Mouse (Mus musculus) liver, adult (tissue): ENCODE data around the gene Cldn14.

Experiments used
- GATA4 ChIP-seq: IDR thresholded peaks from 2 replicates; pipeline ENCODE4 v1.6.1; 2014; ENCODE audit warnings: mild to moderate bottlenecking, low read length; ENCODE audit not compliant: insufficient replicate concordance

The Cldn14 gene

GRCm38 (mm10) chr16:93935009-93935408, 73.6 kb downstream of the Cldn14 start:
- TF ChIP-seq GATA4, result no peak

DNA sequence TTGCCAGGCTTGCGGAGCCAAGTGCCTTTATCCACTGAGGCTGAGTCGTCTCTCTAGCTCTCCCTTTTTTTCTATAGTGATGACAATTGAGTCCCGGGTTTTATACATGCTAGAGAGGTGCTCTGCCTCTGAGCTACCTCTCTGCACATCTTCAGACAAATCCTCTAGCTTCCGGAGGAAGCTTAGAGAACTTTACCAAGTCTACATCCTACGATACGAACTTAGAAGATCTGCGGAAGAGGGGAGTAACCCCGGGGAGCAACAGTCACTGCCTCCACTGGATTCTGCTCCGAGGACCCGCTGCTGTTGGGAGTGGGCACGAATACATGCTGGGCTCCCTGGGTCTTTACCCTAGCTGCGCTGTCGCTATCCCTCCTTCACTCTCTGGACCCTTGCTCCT, 74.0 kb downstream of the Cldn14 start:
- no peak for TF ChIP-seq GATA4

DNA sequence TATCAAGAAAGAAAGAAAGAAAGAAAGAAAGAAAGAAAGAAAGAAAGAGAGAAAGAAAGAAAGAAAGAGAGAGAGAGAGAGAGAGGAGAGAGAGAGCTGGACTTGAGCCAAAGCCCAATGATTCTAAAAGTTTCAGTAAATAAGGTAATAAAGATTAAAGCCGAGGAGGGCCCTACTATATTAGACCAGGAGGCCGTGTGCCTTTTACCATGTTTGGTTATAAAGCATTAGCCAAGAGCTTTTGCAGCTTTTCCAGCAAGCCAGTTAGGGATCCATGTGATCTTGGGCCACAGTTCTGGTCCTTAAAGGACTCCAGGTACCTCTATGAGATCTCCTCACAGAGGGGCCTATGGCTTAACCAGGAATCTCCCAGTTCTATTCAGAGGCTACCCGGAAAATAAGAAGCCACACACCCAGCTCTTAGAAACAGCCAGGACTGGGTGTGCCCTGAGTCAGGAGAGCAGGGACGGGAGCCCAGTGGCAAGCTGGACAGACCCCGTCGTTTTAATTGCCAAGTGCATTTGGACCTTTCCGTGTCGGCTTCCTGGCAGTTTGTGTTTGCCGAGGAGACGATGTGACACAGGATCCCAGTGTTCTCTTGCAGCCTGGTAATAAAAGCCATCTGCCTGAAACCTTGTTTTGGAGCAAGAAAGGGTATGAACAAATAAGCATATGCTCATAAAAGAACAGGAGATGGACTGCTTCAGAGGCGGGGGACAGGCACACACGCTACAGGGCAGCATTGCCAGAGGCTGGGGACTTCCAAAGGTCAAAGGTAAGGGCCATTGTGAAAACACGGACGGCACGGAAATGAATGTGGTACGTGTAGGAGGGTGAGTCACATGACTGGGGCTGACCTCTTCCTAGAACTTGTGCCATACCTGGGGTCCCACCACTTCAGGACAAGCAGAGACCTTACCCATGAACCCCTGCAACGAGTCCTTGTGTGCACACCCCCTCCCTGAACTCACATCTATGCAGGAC, 76.2 kb downstream of the Cldn14 start:
- TF ChIP-seq GATA4, result no peak

DNA sequence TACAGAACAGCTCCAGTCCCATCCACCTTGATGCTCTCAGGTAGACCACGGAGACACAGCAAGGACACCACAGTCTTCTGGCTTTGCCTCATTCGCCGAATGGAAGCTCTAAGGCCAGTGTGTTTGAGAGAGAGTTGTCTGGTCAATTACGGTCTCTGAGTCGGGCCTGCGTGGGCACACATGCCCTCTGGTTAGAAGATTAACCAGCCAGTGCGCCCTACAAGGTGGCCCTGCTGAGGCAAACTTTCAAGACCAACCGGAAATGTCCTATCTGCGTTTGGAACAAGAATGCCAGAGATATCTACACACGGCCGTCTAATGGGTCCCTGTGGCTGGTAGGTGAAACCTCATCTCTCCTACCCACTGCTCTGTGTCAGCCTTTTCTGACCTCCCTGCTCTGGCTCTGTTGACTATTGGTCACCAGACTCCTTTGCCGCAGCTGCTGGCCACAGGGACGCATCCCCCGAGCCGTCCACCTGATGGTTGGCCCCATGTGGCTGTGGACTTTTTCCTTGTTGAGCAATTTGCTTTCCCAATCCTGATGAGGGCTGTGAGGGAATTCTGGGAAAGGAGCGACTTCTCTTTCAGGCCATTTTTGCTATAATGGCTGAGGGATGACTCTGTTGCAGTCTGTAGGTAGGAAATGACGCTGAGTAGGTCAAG, 79.1 kb downstream of the Cldn14 start:
- peak; percentile 6; the same call in 1 of the 2 replicates for TF ChIP-seq GATA4

GRCm38 (mm10) chr16:93925684-93926247, 82.9 kb downstream of the Cldn14 start:
- no peak for TF ChIP-seq GATA4

DNA sequence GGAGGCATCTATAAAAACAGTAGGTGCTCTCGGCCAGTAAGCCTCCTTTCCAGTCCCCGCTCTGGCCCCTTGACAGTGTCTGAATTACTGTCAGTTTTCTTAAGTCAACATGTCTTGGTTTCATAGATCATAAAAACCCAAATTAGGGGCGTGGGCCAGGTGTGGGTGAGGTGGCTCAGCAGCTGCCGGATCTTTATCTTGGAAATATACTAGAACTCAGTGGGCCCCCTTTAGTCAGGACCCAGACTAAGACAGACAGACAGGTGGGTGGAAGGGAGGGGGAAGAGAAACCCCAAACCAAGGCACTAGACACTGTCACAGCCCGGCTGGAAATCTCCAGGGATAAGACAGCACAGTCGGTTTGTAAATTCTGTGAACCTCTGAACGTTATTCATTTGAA, 84.8 kb downstream of the Cldn14 start:
- no peak for TF ChIP-seq GATA4

DNA sequence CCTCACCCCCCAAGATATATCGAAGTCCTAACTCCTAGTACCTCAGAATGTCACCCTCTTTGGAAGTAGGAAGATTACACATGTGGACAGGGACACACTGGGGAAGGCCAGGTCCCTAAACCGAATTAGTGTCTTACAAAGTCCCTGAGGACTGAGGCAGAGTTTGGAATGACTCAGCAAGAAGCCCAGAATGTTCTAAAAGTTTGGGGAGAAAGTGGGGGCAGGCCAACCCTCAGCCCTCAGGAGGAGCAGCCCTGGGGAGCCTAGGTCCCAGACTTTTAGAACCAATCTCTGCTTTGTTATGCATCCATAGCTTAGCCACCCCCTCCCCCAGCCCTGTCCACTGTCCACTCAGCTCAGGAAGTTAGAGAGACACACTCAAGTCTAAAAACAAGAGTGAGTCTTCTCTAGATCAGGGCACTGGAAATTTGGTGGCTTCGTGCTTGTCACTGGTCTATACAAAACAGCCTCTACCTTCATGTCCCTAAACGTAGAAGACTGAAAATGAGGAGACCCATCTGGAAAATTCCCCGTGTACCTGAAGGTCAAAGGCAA, 85.7 kb downstream of the Cldn14 start:
- TF ChIP-seq GATA4, result no peak

GRCm38 (mm10) chr16:93920673-93921072, 88.0 kb downstream of the Cldn14 start:
- TF ChIP-seq GATA4, result no peak

DNA sequence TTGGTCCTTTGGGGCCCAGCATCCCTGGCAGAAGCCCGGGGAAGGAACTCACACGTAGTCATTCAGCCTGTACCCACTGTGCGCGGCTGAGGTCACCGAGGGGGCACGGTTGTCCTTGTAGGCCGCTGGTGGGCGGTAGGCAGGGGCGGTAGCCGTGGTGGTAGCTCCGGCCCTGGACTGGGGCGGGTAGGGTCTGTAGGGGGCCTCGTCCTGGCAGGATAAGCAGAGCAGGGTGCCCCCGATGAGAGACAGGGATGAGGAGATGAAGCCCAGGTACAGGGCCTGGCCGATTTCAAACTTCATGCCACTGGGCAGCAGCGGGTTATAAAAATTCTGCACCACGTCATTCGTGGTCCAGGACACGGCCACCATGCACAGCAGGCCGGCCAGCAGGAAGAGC, 89.4 kb downstream of the Cldn14 start:
- no peak for TF ChIP-seq GATA4

GRCm38 (mm10) chr16:93918679-93919060, 90.0 kb downstream of the Cldn14 start:
- TF ChIP-seq GATA4, result no peak

DNA sequence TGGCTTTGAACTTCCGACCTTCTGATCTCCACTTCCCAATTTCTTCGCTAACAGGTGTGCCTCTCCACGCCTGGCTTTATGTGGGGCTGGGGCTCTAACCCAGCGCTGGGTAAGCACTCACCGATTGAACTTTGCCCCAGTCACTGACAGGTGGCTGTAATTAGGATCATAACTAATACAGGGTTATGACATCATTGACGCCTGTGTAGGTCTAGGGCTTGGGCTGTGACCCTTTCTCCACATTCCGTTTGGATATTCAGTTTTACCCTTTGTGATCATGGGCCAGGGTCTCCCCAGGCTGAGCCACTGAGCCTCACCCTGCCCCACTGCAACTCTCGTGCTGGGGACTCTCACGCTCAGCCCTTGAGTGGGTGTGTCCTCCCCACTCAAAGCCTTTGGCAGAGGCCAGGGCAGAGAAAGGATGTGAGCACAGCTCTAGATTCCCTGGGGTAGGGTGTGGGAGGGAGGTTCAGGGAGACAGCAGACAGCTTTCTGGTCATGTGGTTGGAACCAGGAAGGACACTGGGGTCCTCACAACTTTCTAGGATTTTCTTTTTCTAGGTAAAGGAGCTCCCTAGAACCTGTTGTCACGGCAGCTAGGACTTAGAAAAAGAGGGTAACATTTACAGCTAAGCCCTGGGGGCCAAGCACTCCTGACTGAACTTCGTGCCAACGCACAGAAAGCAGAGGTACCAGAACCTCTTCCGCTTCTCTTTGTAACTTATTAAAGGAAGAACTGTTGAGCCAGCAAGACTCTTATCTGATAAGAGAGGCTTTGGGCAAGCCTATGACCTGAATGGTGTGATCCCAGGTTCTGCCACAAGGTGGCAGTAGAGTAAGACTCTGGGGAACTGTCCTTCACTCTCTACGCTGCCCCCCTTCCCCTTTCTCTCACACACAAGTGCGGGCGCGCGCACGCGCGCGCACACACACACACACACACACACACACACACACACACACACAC, 90.6 kb downstream of the Cldn14 start:
- TF ChIP-seq GATA4, result peak; percentile 43; the same call in 1 of the 2 replicates

DNA sequence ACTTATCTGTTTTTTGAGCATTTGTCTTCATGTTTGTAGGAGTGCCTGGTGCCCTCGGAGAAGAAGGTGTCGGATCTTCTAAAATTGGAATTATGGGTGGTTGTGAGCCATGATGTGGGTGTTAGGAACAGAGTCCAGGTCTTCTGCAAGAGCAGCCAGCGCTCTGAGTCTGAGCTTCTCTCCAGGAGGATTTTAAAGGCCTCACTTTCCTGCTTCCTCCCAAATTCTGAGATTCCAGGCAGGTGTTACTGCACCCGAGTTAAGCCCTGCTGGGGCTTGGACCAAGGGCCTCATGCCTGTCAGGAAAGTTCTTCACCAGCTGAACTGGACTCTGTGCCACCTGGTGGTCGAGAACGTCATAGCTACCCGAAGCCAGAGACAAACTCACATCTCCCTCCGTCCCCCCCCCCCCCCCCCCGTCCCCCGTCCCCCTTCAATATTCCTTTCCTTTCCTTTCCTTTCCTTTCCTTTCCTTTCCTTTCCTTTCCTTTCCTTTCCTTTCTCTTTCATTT, 93.2 kb downstream of the Cldn14 start:
- no peak for TF ChIP-seq GATA4

- TF ChIP-seq GATA4, result no peak
Observed at GRCm38 (mm10) chr16:93913881-93914576, 94.6 kb downstream of the Cldn14 start.

DNA sequence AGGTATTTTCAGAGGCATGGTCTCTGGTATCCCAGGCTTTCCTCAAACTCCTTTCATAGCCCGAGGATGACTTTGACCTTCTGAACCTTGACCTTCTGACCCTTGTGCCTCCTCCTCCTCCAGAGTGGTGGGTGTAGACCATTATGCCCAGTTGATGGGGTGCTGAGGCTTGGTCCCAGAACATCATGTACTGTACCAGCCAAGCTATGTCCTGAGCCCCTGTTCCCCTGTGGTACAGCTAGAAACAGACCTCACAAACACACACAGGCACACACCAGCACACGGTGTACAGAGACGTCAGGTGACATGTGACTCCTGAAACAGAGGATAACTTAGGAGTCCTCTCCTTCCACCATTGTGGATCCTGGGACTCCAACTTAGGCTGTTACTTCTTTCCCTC, 95.8 kb downstream of the Cldn14 start:
- TF ChIP-seq GATA4, result no peak

- no peak for TF ChIP-seq GATA4
Observed at GRCm38 (mm10) chr16:93912158-93912557, 96.5 kb downstream of the Cldn14 start.
